Mouse (Mus musculus) ES-Bruce4 (cell line): ENCODE data around the gene Nin. TPM values are rescaled to one million over a fixed set of nuclear protein-coding genes. Genes with fewer than 3 reads are reported as not detected.

Source experiments
- H3K27ac ChIP-seq: 2 replicates; pipeline ENCODE4 v1.5.1; 2012; ENCODE audit warnings: low read length, inconsistent platforms; ENCODE audit not compliant: insufficient read depth
- H3K27me3 ChIP-seq: 2 replicates; pipeline ENCODE4 v1.6.1; 2012; ENCODE audit warnings: mild to moderate bottlenecking, low read length, inconsistent platforms; ENCODE audit not compliant: control insufficient read depth, poor library complexity, insufficient read depth, severe bottlenecking
- H3K36me3 ChIP-seq: 2 replicates; pipeline ENCODE4 v1.6.1; 2012; ENCODE audit warnings: inconsistent platforms, mild to moderate bottlenecking, low read length, moderate library complexity; ENCODE audit not compliant: control insufficient read depth, poor library complexity, insufficient read depth, severe bottlenecking
- H3K4me1 ChIP-seq: one replicate; pipeline ENCODE4 v1.8.1; 2011; ENCODE audit warnings: low read length; ENCODE audit not compliant: control insufficient read depth, insufficient read depth
- H3K4me3 ChIP-seq: 2 replicates; pipeline ENCODE4 v1.5.1; 2011; ENCODE audit warnings: low read depth, mild to moderate bottlenecking, low read length
- H3K9ac ChIP-seq: 2 replicates; pipeline ENCODE4 v1.6.1; 2012; ENCODE audit warnings: low read depth, mild to moderate bottlenecking, inconsistent platforms; ENCODE audit not compliant: poor library complexity, severe bottlenecking
- H3K9me3 ChIP-seq: replicated peaks from 2 replicates; pipeline ENCODE4 v1.6.1; 2012; ENCODE audit warnings: mild to moderate bottlenecking, low read length, inconsistent platforms; ENCODE audit not compliant: control insufficient read depth, poor library complexity, insufficient read depth, severe bottlenecking
- CTCF ChIP-seq: IDR thresholded peaks from one replicate; pipeline ENCODE4 v1.8.1; 2011; ENCODE audit warnings: low read depth, low read length
- EP300 ChIP-seq: IDR thresholded peaks from 2 replicates; pipeline ENCODE4 v1.6.1; 2011; ENCODE audit warnings: low read depth, low read length; ENCODE audit not compliant: insufficient read depth
- POLR2A ChIP-seq: IDR thresholded peaks from one replicate; pipeline ENCODE4 v1.8.1; 2011; ENCODE audit warnings: low read length; ENCODE audit not compliant: insufficient read depth
- polyA plus RNA-seq: library from polyadenylated mRNA; stranded (reverse); fragments of >200 nt; gene quantifications from 2 replicates; pipeline ENCODE4 v1.2.4, GENCODE M21; 2011; ENCODE audit warnings: low read depth; ENCODE audit not compliant: missing spikeins, insufficient read depth, insufficient read length

Nin gene
- polyA plus RNA-seq, 1 experiment: 7.3 TPM

GRCm38 (mm10) chr12:70139871-70140270, 26.4 kb upstream of the Nin start:
- H3K9me3 ChIP-seq: no peaks in the 10 kb centered on the region
- H3K36me3 ChIP-seq: no peaks in the 10 kb centered on the region
- no peak for TF ChIP-seq EP300
- TF ChIP-seq POLR2A: no peak
- no peak for TF ChIP-seq CTCF
- no peak overlapping the region for H3K4me3 ChIP-seq
- no peaks in the 10 kb centered on the region for H3K4me1 ChIP-seq
- H3K27me3 ChIP-seq: no peaks in the 10 kb centered on the region
- H3K9ac ChIP-seq: no peak overlapping the region
- no peak overlapping the region for H3K27ac ChIP-seq

- Histone ChIP-seq H3K27me3 (no peaks in the 10 kb centered on the region), H3K27ac (no peak overlapping the region), H3K9ac (no peak overlapping the region), H3K4me3 (no peak overlapping the region), H3K9me3 (no peaks in the 10 kb centered on the region), H3K36me3 (no peaks in the 10 kb centered on the region), H3K4me1 (no peaks in the 10 kb centered on the region)
- no peak for TF ChIP-seq CTCF
- no peak for TF ChIP-seq EP300
- no peak for TF ChIP-seq POLR2A
Observed at GRCm38 (mm10) chr12:70137626-70138025, 24.1 kb upstream of the Nin start.

GRCm38 (mm10) chr12:70137095-70137494, 23.6 kb upstream of the Nin start:
- Histone ChIP-seq H3K36me3 (no peaks in the 10 kb centered on the region), H3K4me3 (no peak overlapping the region), H3K9me3 (no peaks in the 10 kb centered on the region), H3K27ac (no peak overlapping the region), H3K4me1 (no peaks in the 10 kb centered on the region), H3K9ac (no peak overlapping the region), H3K27me3 (no peaks in the 10 kb centered on the region)
- TF ChIP-seq POLR2A: no peak
- TF ChIP-seq CTCF: no peak
- TF ChIP-seq EP300: no peak

GRCm38 (mm10) chr12:70136185-70136756, 22.8 kb upstream of the Nin start:
- Histone ChIP-seq H3K36me3 (no peaks in the 10 kb centered on the region), H3K9ac (no peak overlapping the region), H3K27me3 (no peaks in the 10 kb centered on the region), H3K4me3 (no peak overlapping the region), H3K27ac (no peak overlapping the region), H3K4me1 (no peaks in the 10 kb centered on the region), H3K9me3 (no peaks in the 10 kb centered on the region)
- no peak for TF ChIP-seq EP300
- no peak for TF ChIP-seq POLR2A
- TF ChIP-seq CTCF: no peak

GRCm38 (mm10) chr12:70134627-70135235, 21.2 kb upstream of the Nin start:
- Histone ChIP-seq H3K9ac (no peak overlapping the region), H3K4me3 (no peak overlapping the region)
- TF ChIP-seq POLR2A (no peak), CTCF (no peak), EP300 (no peak)

GRCm38 (mm10) chr12:70131042-70131675, 17.6 kb upstream of the Nin start:
- H3K9me3 ChIP-seq: no peaks in the 10 kb centered on the region
- no peak overlapping the region for H3K9ac ChIP-seq
- no peaks in the 10 kb centered on the region for H3K36me3 ChIP-seq
- H3K27me3 ChIP-seq: no peaks in the 10 kb centered on the region
- TF ChIP-seq CTCF (no peak), POLR2A (no peak), EP300 (no peak)
- no peak overlapping the region for H3K4me3 ChIP-seq
- H3K4me1 ChIP-seq: no peaks in the 10 kb centered on the region
- no peak overlapping the region for H3K27ac ChIP-seq

More at GRCm38 (mm10) chr12:70134627-70135235, 21.2 kb upstream of the Nin start:
- H3K27me3 ChIP-seq: no peaks in the 10 kb centered on the region
- H3K4me1 ChIP-seq: no peaks in the 10 kb centered on the region
- H3K9me3 ChIP-seq: no peaks in the 10 kb centered on the region
- H3K36me3 ChIP-seq: no peaks in the 10 kb centered on the region
- no peak overlapping the region for H3K27ac ChIP-seq
